Mouse (Mus musculus) E14TG2a.4 (cell line): Measurements from ENCODE around the gene Mog.

Experiments
- CTCF ChIP-seq: conservative IDR thresholded peaks from 2 replicates; pipeline ENCODE4 v1.5.1; 2014; ENCODE audit warnings: low read length
- NANOG ChIP-seq: IDR thresholded peaks from 2 replicates; pipeline ENCODE4 v1.6.1; 2014; ENCODE audit warnings: borderline replicate concordance, low read length, mixed read lengths

GRCm38 (mm10) chr17:36982253-36983155, 40.7 kb downstream of the Mog start:
- no peak for TF ChIP-seq CTCF
- no peak; the same call in 1 of the 2 replicates for TF ChIP-seq NANOG
